Mouse (Mus musculus): ENCODE results near the gene Ehbp1l1. TPM values are rescaled to one million over a fixed set of nuclear protein-coding genes. Genes with fewer than 3 reads are reported as not detected.

The Ehbp1l1 gene
- total RNA-seq, 2 experiments from 2014 or later, result 27.5 to 236 TPM

GRCm38 (mm10) chr19:5713730-5714129 is 12.4 kb downstream of the Ehbp1l1 start:
- peak; percentile 68 for ATAC-seq (replicated peaks; ENCODE audit: low FRiP score, poor library complexity, severe bottlenecking)

DNA sequence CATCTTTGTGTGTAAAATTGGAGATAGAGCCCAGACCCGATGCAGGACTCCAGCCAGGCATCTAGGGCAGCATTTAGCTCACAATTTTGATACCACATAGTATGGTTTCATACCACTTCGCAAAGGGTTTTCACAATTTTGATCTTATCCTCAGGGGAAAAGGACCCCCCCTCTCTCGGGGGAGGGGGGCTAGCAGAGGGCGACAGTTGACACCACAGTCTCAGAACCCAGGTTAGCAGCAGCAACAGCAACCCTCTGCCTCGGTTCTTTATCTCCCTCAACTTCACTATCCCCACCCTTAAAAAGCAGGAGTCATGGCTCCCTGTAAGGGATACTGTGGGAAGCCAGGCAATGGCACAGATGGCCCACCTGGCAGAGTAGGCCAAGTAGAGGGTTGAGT is 12.9 kb downstream of the Ehbp1l1 start:
- ATAC-seq (replicated peaks; ENCODE audit: low FRiP score, poor library complexity, severe bottlenecking), result no peak

- ATAC-seq (replicated peaks; ENCODE audit: low FRiP score, poor library complexity, severe bottlenecking), result no peak
These were observed 14.1 kb downstream of the Ehbp1l1 start for GRCm38 (mm10) chr19:5711907-5712460.

DNA sequence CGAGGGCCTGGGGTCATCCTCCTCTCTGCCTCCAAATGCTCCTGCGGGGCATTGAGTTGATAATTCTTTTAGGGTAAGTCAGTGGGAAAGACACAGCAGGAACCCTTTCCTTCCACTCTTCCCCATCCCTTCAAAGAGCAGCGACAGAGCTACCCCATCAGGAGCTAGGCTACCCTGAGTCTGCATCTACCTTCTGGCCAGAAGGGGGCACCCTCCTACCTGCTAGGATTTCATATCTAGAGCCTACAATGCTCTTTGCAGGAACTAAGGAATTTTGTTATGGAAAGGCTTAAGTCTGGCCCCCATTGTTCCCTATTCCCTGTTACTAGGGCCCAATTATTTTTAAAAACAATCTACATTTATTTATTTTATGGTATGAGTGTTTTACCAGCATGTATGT is 14.9 kb downstream of the Ehbp1l1 start:
- ATAC-seq (replicated peaks; ENCODE audit: low FRiP score, poor library complexity, severe bottlenecking), result peak; percentile 45; the same call in 1 of the 2 replicates

GRCm38 (mm10) chr19:5710581-5710980 is 15.5 kb downstream of the Ehbp1l1 start:
- ATAC-seq (replicated peaks; ENCODE audit: low FRiP score, poor library complexity, severe bottlenecking), result no peak

DNA sequence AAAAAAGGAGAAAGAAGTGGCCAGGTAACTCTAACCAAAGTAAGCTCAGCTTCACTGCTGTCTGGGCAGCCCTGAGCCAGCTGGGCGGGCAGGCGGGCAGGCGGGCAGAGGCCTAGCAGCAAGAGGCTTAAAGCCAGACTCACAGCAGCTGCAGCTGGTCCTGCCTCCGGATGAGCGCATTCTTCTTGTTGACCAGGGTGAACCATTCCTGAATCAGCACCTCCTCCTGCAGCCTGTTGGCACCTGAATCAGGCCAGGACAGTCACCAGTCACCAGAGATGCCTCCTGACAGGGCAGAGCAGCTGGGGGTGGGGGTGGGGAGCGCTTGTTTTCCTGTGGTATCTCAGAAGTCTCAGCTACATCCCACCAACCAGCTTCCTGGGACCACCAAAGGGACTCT is 16.0 kb downstream of the Ehbp1l1 start:
- ATAC-seq (replicated peaks; ENCODE audit: low FRiP score, poor library complexity, severe bottlenecking), result no peak

DNA sequence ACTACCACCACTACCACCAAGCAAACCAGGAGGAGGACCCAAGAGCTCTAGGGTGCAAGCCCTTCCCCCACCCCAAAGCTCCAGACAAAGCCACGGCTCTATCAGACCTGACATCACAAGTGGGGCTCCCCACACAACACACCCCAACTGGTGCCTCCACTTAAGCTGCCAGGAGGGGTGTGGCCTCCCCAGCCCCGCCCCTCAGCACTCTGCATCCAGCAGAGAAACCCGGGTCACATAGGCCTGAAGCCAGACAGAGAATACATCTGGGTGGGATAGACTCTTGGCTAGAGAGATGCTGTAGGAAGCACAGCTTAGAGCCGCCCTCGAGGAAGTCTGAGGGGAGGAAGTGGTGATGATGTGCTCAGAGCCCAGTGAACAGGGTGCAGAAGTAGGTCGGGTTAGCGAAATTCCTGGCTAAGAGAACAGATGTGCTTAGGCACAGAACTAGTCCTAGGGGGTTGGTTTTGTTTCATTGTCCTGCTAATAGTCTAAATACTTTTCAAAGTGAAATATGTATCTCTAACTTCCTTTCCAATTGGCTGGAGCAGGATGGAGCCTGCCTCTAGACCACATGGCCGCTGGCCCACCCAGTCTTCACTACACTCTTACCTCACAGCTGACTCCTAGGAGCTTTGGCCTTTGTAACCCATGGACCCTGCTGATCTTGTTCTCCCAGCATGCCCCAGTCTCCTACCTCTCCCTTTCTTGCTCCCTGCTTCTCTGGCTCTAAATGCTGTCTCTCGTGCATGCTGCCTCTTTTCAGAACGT is 21.1 kb downstream of the Ehbp1l1 start:
- peak; percentile 80 for ATAC-seq (replicated peaks; ENCODE audit: low FRiP score, poor library complexity, severe bottlenecking)

DNA sequence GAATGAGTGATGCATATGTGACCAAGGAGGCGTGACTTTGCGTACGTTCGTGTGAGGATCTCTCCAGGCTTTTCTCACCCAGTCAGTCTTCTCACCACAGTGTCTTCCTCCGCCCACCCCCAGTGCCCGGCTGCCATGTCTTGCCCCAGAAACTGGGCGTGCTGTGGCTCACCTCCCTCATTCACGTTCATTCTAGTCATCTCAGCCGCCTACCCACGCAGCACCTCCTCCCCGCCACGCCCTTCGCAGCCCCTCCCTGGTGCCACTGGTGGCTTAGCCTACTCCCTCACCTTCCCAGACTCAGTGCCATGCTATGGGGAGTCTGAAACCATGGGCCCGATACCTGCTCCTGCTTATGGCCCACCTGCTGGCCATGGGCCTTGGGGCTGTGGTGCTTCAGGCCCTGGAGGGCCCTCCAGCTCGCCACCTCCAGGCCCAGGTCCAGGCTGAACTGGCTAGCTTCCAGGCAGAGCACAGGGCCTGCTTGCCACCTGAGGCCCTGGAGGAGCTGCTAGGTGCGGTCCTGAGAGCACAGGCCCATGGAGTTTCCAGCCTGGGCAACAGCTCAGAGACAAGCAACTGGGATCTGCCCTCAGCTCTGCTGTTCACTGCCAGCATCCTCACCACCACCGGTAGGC is 21.8 kb downstream of the Ehbp1l1 start, which contains the start of gene Kcnk7:
TSS of gene Kcnk7 (plus strand) at position 205 of the 638 bp plus-strand sequence.
- ATAC-seq (replicated peaks; ENCODE audit: low FRiP score, poor library complexity, severe bottlenecking), result peak; percentile 86

DNA sequence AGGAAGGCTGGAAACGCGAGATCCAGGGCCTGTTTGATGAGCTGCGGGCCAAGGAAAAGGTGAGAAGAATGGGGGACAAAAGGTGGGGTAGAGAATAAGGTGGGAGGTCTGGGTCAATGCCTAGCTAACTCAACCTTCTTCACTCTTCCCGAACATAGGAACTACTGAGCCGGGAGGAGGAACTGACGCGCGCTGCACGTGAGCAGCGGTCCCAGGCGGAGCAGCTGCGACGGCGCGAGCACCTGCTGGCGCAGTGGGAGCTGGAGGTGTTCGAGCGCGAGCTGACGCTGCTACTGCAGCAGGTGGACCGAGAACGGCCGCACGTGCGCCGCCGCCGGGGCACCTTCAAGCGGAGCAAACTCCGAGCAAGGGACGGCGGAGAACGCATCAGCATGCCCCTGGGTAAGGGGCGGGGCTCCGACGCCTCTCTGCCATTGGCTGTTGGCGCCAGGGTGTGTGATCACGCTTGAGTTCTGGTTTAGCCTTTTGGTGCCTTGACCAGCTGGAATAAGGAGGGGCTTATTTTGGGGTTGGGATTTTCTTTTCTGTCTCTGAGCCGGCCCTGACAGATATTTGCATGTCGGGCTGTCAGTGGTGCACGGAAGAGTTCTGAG is 30.2 kb downstream of the Ehbp1l1 start:
- no peak for ATAC-seq (replicated peaks; ENCODE audit: low FRiP score, poor library complexity, severe bottlenecking)

DNA sequence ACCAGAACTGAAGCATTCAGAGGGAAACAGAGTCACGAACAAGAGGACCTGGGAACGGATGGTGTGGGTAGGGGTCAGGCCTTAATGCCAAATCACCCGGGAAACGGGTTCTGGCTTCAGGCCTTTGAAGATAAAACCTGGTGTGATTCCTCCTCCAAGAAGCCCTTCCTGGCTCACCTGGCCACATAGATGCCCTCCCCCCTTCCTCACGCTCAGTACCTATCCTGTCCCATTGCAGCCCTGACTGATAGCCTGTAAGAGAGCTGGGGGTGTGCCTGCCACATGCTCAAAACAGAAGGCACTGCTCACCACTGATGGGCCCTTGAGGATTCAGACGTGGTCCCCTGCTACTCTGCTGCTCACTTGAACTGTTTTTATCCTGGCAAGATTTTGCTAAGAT is 32.3 kb downstream of the Ehbp1l1 start:
- no peak for ATAC-seq (replicated peaks; ENCODE audit: low FRiP score, poor library complexity, severe bottlenecking)

DNA sequence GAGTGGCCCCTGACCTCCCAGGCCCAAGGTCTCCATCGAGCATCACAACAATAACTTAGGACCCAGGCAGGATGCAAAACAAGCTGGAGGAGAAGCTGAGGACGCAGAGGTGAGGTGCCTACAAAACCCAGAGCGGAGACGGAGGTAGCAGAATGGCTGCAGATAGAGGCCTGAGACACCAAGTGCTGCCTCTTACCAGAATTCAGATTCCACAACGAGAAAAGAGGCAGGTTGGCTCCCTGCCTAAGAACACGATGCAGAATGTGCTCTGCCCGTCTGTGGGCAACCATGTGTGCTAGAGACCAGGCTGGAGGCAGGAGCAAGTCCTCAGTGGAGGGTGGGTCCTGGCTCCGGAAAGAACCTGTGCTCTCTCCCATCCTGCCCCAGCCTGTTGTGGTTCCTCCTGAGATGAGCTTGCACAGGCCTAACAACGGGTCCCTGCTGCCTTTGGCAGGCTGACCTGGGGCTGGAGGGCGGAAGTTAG is 33.2 kb downstream of the Ehbp1l1 start:
- no peak for ATAC-seq (replicated peaks; ENCODE audit: low FRiP score, poor library complexity, severe bottlenecking)

GRCm38 (mm10) chr19:5692086-5692912 is 33.8 kb downstream of the Ehbp1l1 start:
- no peak for ATAC-seq (replicated peaks; ENCODE audit: low FRiP score, poor library complexity, severe bottlenecking)

DNA sequence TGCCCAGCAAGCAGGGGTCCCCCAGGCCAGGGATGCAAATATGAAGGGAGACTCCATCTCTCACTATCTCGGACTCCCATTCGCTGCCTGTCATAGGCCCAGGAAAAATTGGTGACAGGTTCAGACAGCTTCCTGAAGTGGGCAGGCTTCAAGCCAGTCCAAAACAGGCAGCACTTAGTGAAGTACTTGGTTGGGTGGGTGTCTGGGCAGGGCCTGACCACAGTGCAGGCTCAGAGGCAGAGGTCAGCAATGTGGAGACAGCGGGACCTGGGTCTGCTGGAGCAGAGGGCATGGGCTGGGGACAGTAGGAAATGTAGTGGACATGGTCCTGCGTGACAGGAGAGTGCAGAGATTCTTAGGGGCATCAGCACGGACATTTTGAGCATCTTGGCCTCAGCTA is 34.5 kb downstream of the Ehbp1l1 start:
- ATAC-seq (replicated peaks; ENCODE audit: low FRiP score, poor library complexity, severe bottlenecking), result no peak

DNA sequence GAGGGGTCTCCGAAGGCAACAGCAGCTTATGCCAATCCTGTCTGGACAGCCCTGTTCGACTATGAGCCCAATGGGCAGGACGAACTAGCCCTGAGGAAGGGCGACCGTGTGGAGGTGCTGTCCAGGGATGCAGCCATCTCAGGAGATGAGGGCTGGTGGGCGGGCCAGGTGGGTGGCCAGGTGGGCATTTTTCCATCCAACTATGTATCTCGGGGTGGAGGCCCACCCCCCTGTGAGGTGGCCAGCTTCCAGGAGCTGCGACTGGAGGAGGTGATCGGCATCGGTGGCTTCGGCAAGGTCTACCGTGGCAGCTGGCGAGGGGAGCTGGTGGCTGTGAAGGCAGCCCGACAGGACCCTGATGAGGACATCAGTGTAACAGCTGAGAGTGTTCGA is 35.8 kb downstream of the Ehbp1l1 start:
- ATAC-seq (replicated peaks; ENCODE audit: low FRiP score, poor library complexity, severe bottlenecking), result no peak

DNA sequence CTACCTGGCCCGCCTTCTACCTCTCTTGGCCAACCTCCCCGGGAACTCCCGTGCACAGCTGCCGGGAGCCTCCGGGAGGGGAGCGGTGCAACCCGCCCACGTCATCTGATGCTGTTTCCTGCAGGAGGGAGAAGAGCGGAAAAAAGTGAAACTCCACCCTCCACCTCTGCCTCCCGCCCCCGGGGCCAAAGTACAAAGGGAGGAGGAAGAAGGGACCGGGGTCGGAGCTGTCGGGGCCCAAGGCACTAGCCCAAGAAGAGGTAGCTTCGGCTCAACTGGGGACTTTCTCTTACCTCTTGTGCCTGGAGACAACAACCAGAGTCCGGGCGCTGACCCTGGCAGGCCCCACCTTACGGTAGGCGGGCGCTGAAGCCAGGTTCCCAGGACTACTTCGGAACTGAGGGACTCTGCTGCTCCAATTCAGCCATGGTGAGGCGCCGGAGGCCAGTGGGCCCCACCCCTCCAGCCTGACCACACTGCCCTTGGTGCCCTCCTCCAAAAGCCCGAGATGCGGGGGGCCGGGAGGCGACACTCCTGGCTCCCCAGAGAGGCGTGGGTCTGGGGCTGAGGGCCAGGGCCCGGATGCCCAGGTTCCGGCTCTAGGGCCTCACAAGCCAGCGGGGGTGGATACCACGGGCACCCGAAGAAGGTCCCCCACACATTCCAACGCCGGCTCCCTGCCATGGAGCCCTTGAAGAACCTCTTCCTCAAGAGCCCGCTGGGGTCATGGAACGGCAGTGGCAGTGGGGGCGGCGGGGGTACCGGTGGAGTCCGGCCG is 36.4 kb downstream of the Ehbp1l1 start:
- ATAC-seq (replicated peaks; ENCODE audit: low FRiP score, poor library complexity, severe bottlenecking), result peak; percentile 65

DNA sequence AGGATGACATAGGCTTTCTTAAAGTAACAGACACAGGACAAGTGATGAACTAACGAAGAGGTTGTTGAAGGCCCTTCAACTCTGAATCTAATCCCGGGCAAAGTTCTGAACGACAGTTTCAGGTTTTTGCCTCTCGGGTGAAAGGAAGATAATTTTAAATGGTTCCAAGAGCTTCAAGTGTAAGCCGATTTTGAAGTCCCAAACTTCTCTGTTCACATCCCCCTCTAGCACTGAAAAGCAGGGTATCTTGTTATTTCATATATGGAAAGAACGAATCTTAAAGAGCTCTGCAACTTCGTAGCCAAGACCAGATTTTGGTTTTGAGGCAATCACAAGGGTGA is 37.1 kb downstream of the Ehbp1l1 start:
- ATAC-seq (replicated peaks; ENCODE audit: low FRiP score, poor library complexity, severe bottlenecking), result no peak

GRCm38 (mm10) chr19:5688200-5689087 is 37.7 kb downstream of the Ehbp1l1 start, which contains the start of the genes Map3k11 and Pcnx3:
Map3k11 (plus strand) TSS chr19:5688742.
Pcnx3 (minus strand) TSS chr19:5688908.
- ATAC-seq (replicated peaks; ENCODE audit: low FRiP score, poor library complexity, severe bottlenecking), result peak; percentile 71

DNA sequence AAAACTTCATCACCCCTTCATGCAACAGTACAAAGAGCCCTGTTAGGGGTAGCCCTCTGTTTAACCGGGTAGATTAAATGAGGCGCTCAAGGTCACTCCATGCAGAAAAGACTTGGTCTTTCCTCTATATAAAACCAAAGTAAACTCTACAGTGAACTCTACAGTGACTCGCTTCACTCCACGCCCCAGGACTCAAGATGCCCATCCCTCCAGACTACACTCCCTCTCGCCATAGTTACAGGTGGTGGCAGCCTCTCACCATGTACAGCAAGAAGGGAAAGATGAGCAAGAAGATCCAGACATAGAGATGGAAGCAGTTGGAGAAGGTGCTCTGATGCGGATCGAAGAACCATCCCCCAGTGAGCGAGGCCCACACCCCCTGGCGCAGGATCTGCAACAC is 38.4 kb downstream of the Ehbp1l1 start:
- no peak for ATAC-seq (replicated peaks; ENCODE audit: low FRiP score, poor library complexity, severe bottlenecking)

Measured in erythroblast, adult 5-6 weeks (primary cell).